Mouse (Mus musculus) ES-E14 (cell line): ENCODE results near the gene Gm29735.

Experiments used
- CHD2 ChIP-seq: IDR thresholded peaks from 2 replicates; pipeline ENCODE4 v1.6.1; 2014; ENCODE audit warnings: mild to moderate bottlenecking, low read depth, low read length, inconsistent platforms
- HCFC1 ChIP-seq: IDR thresholded peaks from 2 replicates; pipeline ENCODE4 v1.6.1; 2012; ENCODE audit warnings: low read length, inconsistent platforms, borderline replicate concordance; ENCODE audit not compliant: insufficient read depth
- ZC3H11A ChIP-seq: IDR thresholded peaks from 2 replicates; pipeline ENCODE4 v1.6.1; 2012; ENCODE audit warnings: low read depth, mild to moderate bottlenecking, inconsistent platforms, low read length, borderline replicate concordance
- ZNF384 ChIP-seq: IDR thresholded peaks from 2 replicates; pipeline ENCODE4 v1.6.1; 2012; ENCODE audit warnings: low read depth, low read length, inconsistent platforms

DNA sequence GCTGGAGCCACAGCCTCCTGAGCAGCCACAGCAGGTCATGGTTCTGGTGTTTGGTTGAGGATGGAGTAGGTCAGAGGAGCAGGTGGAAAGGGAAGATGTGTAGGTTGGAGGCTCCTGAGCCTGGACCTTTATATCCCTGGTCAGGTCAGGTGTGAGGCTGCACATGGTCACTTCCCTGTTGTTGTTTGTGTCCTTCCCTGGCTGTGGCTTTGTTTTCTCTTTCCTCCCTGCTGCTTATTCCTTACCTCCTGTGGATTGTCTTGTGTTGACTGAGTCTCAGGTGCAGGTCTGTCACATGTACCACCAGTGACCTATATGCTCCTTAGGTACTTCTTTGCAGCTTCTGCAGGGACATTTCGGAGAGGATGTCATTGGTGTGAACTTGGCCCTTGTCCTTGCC, 12.4 kb downstream of the Gm29735 start, which contains the start of gene Gm45337:
- TF ChIP-seq HCFC1 (no peak), CHD2 (no peak), ZC3H11A (no peak), ZNF384 (no peak)
